Comparison of ENCODE assay signal across 11 mouse cellular contexts in the genomic region with DNA sequence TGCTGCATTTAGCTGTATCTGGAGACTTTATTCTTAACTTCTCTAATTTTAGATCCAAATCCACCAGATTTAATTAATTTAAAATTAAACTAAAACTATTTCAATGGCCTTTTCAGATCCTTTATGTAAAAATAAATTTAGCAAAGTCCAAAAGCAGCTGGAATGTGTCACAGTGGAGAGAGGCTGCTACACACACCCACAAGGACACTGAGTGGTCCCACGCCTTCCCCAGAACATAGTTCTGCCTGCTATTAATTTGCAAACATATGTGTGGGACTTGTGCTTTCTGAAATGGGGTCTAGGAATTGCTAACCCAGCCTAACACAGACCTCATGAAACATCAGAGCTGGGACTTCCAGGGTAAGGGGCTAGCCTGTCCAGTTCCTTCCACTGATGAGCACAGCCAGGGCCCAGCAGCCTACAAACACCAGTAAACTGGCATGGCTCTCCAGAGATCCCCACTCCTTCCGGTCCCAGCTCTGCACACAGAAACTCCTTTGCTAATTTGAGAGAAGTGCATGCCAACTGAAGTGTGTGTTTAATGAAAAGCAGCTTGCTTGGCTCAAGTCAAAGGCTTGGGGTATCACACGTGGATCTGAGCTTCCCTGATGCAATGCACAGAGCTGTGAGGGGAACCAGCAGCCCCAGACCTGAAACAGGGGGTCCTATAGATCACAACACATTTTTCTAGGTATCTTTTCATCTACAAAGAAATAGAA.
DNase-seq lines count a peak whose midpoint lies in the region; ATAC-seq and TF ChIP-seq lines count a peak whose summit lies in the region.
"Had no signal": no experiment of that assay in that cellular context is flagged by ENCODE, and none has a peak within 500 bp of the region (broad histone marks: within the 10 kb centered on the region; RNA-seq: fewer than 3 reads in every experiment).

No protein-coding gene starts in this region.

- no peaks in the 10 kb centered on the region for H3K27me3 ChIP-seq in hindbrain, embryonic 10.5 days (ENCODE audit: insufficient read depth, poor library complexity, severe bottlenecking)
- H3K27me3 ChIP-seq in hindbrain, embryonic 11.5 days (ENCODE audit: control insufficient read depth, insufficient read depth, low read length) = no peaks in the 10 kb centered on the region
- no peaks in the 10 kb centered on the region for H3K27me3 ChIP-seq in cerebellum, adult 2 months (ENCODE audit: control insufficient read depth, insufficient read depth, low read length)

- no peak for DNase-seq in hindbrain, embryonic 10.5 days (ENCODE audit: low spot score)
- DNase-seq in hindbrain, embryonic 11.5 days (ENCODE audit: low spot score) = no peak
- DNase-seq in brain, embryonic 14.5 days (ENCODE audit: low read depth) = peak; percentile 70
- peak; percentile 36 for DNase-seq in lung, postnatal 14 days
- DNase-seq in layer of hippocampus, postnatal 25 days (ENCODE audit: extremely low spot score in 1 of 2, low spot score in 1 of 2) = no peak
- DNase-seq in cerebellum, adult 2 months = no peak
- DNase-seq: thymus, postnatal 25 days had no signal

- H3K36me3 ChIP-seq in hindbrain, embryonic 10.5 days = no peaks in the 10 kb centered on the region
- no peaks in the 10 kb centered on the region for H3K36me3 ChIP-seq in hindbrain, embryonic 11.5 days (ENCODE audit: control insufficient read depth, insufficient read depth, low read length)

- WGBS in hindbrain, embryonic 10.5 days = 66% methylated on average over 3 of the region's 3 CpGs
- WGBS in hindbrain, embryonic 11.5 days = 74% methylated on average over 3 of the region's 3 CpGs
- WGBS in cerebellum, adult 2 months = 75% methylated on average over 3 of the region's 3 CpGs

- H3K4me3 ChIP-seq in hindbrain, embryonic 10.5 days = no peak overlapping the region
- H3K4me3 ChIP-seq in hindbrain, embryonic 11.5 days (ENCODE audit: low read depth, low read length) = no peak overlapping the region
- H3K4me3 ChIP-seq in embryonic fibroblast, embryonic 13.5 days (ENCODE audit: insufficient read depth, low read length) = no peak overlapping the region
- no peak overlapping the region for H3K4me3 ChIP-seq in cerebellum, adult 2 months (replicated peaks; ENCODE audit: insufficient read depth, low read depth, low read length)
- H3K4me3 ChIP-seq: left cerebral cortex, adult 2 months had no signal

- ATAC-seq in hindbrain, embryonic 11.5 days (ENCODE audit: low FRiP score) = no peak
- ATAC-seq in monocyte, adult 5-6 weeks (replicated peaks; ENCODE audit: insufficient number of reproducible peaks, low FRiP score, low TSS enrichment, poor library complexity, severe bottlenecking) = no peak

- no peaks in the 10 kb centered on the region for H3K9me3 ChIP-seq in hindbrain, embryonic 10.5 days
- no peaks in the 10 kb centered on the region for H3K9me3 ChIP-seq in hindbrain, embryonic 11.5 days (ENCODE audit: control insufficient read depth, low read length)

- TF ChIP-seq POLR2A in brain, embryonic 14.5 days (IDR thresholded peaks at IDR 0.05; ENCODE audit: borderline replicate concordance, extremely low read depth, insufficient read depth, insufficient read length, poor library complexity, severe bottlenecking) = no peak
- no peak for TF ChIP-seq POLR2A in embryonic fibroblast, embryonic 13.5 days (IDR thresholded peaks at IDR 0.05; ENCODE audit: low read depth, low read length)
- no peak for TF ChIP-seq POLR2A in cerebellum, adult 2 months (IDR thresholded peaks at IDR 0.05; ENCODE audit: borderline replicate concordance, insufficient read depth, low read length)

- H3K27ac ChIP-seq in hindbrain, embryonic 10.5 days = peak overlapping the region; percentile 59; the same call in 1 of the 2 replicates
- no peak overlapping the region for H3K27ac ChIP-seq in hindbrain, embryonic 11.5 days (ENCODE audit: low read depth, low read length)
- peak overlapping the region; percentile 29; the same call in 1 of the 2 replicates for H3K27ac ChIP-seq in embryonic fibroblast, embryonic 13.5 days (ENCODE audit: insufficient read depth, low read length)
- H3K27ac ChIP-seq in cerebellum, adult 2 months (ENCODE audit: insufficient read depth, low read length) = no peak overlapping the region
- H3K27ac ChIP-seq: left cerebral cortex, adult 2 months had no signal

- TF ChIP-seq CTCF in brain, embryonic 14.5 days (IDR thresholded peaks at IDR 0.05; ENCODE audit: borderline replicate concordance, extremely low read depth, insufficient read depth, insufficient read length) = no peak
- no peak for TF ChIP-seq CTCF in embryonic fibroblast, embryonic 13.5 days (IDR thresholded peaks at IDR 0.05; ENCODE audit: borderline replicate concordance, insufficient read depth, low read length)
- TF ChIP-seq CTCF in cerebellum, adult 2 months (IDR thresholded peaks at IDR 0.05; ENCODE audit: borderline replicate concordance, insufficient read depth, low read depth, low read length) = no peak

- H3K4me2 ChIP-seq in hindbrain, embryonic 11.5 days (replicated peaks; ENCODE audit: low read depth, low read length) = no peak overlapping the region
- H3K4me2 ChIP-seq: midbrain, embryonic 11.5 days had no signal

- no peaks in the 10 kb centered on the region for H3K4me1 ChIP-seq in hindbrain, embryonic 10.5 days (replicated peaks)
- no peaks in the 10 kb centered on the region for H3K4me1 ChIP-seq in hindbrain, embryonic 11.5 days (replicated peaks; ENCODE audit: control insufficient read depth, insufficient read depth, low read length)
- H3K4me1 ChIP-seq in embryonic fibroblast, embryonic 13.5 days (ENCODE audit: control insufficient read depth, insufficient read depth, low read length) = peaks cover 3% of the 10 kb centered on the region; the same call in 1 of the 2 replicates
- H3K4me1 ChIP-seq in cerebellum, adult 2 months (ENCODE audit: control insufficient read depth, insufficient read depth, low read length) = no peaks in the 10 kb centered on the region

- H3K9ac ChIP-seq in hindbrain, embryonic 11.5 days (ENCODE audit: low read depth, low read length) = no peak overlapping the region

Comparison
In these comparisons a context has a peak if more than half of its experiments do, and no peak if none do; other contexts are left out.
1. H3K27ac ChIP-seq: peak in hindbrain, embryonic 10.5 days (single experiment) and embryonic fibroblast, embryonic 13.5 days (single experiment); none in hindbrain, embryonic 11.5 days (single experiment) and cerebellum, adult 2 months (single experiment).
2. DNase-seq: peak in brain, embryonic 14.5 days (single experiment) and lung, postnatal 14 days (single experiment); none in hindbrain, embryonic 10.5 days (single experiment), hindbrain, embryonic 11.5 days (single experiment), layer of hippocampus, postnatal 25 days (0 of 2) and cerebellum, adult 2 months (0 of 2).